Mouse (Mus musculus) brain, embryonic 18.5 days (tissue): Measurements from ENCODE around the gene Kcnk4.

Experiments
- DNase-seq: peaks from one replicate; pipeline ENCODE4 v3.0.0-alpha.2; 2012; ENCODE audit warnings: low read depth, low spot score

Kcnk4 gene

GRCm38 (mm10) chr19:6892512-6892911 is 41.8 kb downstream of the Kcnk4 start:
- no peak for DNase-seq

- DNase-seq, result no peak
These were observed 56.4 kb downstream of the Kcnk4 start for GRCm38 (mm10) chr19:6877965-6878364.

GRCm38 (mm10) chr19:6876799-6877198 is 57.5 kb downstream of the Kcnk4 start:
- DNase-seq, result no peak

- DNase-seq, result no peak
These were observed 58.5 kb downstream of the Kcnk4 start for GRCm38 (mm10) chr19:6875834-6876233.

- DNase-seq, result no peak
These were observed 60.1 kb downstream of the Kcnk4 start for GRCm38 (mm10) chr19:6874257-6874656.
